Mouse (Mus musculus) mouse embryonic stem cell (cell line): ENCODE results near the gene Pard3.

Source experiments
- in situ Hi-C, 2 experiments: fragments of 300-500 bp; cut with MboI; formaldehyde crosslinking; loops; 1 replicate in 1 of 2; 3 replicates in 1 of 2; pipeline ENCODE4 v1.14.3; 2019 to 2020; ENCODE audit warnings: low sequenced_read_pairs in 2 of 2, low pct_unique_long_range_greater_than_20kb in 1 of 2, mixed read lengths in 1 of 2; ENCODE audit not compliant: unreplicated experiment in 1 of 2

Pard3 gene

DNA sequence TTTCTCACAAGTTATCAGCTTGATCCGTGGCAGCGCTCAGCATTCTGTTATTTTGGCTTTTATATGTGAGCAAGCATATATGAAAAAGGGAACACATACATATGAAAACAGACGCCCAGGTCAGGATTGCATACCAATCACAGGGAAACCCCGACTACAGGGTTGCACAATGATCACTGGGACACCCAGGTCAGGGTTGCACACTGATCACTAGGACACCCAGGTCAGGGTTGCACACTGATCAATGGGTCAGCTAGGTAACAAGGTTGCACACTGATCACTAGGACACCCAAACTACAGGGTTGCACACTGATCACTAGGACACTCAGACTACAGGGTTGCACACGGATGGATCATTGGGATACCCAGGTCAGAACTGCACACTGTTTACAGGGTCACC lies 228.6 kb downstream of the Pard3 start:
- in situ Hi-C loops, result loop anchor here in 1 of 2 experiments (25.0 kb wide), 1 partner anchor 305 kb away; no protein-coding TSS in a partner anchor

DNA sequence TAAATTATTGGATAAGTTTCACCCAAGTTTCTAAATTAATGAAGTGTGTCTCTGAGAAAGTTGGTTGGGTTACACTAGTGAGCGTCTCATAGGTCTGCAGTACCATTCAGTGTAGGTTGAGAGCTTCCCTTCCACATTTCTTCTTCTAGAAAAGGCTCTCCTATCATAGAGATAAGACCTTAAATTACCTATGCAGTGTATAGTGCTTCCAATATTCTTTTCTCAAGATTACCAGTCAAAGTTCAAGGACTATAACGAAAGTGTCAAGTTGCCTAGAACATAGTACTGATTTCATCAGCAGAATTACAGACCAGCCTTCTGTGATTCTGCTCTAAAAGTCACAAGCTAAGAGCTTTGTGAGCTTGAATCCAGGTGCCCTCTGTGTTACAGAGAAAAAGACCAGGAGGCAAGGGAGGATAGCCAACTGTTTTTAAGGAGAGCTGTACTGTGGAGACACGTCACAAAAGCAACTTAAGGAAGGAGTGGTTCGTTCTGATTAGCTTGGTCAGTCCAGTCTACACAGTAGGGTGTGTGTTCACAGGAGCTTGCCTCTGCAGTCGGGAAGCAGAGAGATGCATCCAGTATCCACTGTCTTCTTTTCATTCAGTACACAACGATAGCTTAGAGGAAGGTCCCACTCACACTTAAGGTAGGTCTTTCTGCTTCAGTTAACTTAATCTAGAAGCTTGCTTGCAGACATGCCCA lies 229.5 kb downstream of the Pard3 start:
- in situ Hi-C loops, result loop anchor here in 1 of 2 experiments (25.0 kb wide), 1 partner anchor 306 kb away; no protein-coding TSS in a partner anchor

DNA sequence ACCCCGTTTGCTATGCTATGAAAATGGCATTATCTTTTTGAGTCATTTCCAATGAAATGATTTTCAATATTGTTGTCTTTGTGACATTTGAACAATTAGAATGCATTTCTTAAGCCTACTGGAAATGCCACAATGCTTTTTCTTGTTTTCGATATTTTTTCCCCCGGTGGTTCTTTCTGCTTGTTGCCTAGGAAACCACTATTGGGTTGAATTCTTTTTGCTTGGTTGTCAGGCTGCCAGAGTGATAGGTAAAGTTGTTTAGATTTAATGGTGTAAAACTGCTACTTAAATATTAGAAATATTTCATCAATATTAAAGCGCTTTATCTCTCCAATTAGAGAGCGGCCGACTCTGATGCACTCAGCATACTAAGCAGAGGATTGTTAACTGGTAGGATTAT lies 230.4 kb downstream of the Pard3 start:
- in situ Hi-C loops, result loop anchor here in 1 of 2 experiments (25.0 kb wide), 1 partner anchor 307 kb away; no protein-coding TSS in a partner anchor

DNA sequence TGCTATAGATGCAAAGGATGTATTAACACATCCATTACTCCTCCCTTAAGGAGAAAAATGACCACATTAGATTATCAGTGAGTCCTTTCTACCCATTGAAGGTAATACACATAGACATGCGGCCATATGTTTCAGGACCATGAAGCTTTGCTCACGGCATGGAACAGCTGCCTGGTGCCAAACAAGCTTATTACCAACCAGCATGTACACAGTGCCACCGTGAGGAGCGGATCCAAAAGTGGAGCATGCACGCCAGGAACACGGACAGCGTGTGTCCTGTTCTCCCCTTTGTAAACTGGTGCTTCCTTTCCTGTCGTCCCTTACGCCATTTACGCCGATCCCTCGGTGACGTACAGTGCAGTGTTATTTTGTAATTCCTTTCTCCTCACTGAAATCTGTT lies 232.2 kb downstream of the Pard3 start:
- in situ Hi-C loops, result loop anchor here in 1 of 2 experiments (25.0 kb wide), 1 partner anchor 309 kb away; no protein-coding TSS in a partner anchor

DNA sequence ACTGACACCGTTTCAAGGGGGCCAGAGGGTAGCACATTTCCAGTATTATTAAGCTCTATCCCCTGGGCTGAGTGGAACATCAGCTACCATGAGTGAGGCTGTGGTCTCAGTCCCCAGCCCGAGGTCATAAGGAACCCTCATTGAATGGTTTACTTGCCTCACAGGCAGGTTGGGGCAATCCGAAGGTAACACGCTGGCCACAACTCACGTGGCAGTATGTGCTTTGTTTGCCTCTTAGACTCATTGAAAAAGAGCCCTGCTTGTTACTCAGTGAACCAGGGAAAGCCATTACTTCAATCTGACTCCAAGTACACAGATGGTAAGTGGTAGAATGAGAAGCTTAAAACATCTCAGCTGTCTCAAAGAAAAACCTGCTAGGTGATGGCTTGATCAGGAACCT lies 236.8 kb downstream of the Pard3 start:
- in situ Hi-C loops, result no loop called here

DNA sequence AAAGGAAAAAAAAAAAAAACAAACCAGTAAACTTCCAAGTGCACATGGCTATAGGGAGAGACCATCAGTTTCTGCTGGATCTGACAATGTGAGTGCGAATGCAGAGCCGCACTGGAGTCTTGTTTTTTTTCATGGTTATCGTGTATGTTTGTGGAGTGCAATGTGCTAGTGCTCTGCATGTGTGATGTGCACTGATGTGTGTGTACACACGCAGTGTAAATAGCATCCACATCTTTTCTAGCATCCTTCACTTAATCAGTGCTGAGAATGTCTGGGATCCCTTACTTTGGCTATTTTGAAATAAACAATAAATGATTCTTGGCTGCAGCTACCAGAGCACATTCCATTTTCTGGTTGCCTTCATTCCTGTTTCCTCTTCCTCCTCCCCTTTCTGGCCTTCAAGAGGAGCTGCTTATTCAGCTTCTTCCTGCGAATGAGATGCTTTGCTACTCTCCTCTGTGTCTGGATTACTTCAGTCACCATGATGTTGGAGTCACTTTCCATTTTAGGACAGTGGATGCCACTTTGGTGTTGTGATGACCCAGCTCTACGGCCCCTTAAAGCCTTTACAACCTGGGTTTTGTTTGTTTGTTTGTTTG lies 239.3 kb downstream of the Pard3 start:
- in situ Hi-C loops, result no loop called here

DNA sequence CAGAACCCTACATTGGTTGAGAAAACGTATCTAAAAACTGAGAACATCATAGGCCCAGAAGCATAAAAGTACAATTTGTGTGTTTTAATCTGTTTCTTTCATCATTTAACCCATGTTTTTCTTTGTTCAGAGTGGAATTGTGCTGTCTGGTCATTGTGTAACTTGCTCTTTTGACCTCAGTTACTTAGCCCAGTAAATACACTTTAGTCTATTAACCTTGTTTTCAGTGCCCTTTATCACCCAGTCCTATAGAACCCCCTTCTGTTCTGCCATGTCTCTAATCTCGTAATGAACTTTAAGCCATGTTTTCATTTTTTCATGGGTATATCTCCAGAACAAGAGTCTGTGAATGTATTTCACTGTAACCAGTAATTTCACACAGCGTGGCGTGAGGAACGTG lies 243.3 kb downstream of the Pard3 start:
- in situ Hi-C loops, result no loop called here

DNA sequence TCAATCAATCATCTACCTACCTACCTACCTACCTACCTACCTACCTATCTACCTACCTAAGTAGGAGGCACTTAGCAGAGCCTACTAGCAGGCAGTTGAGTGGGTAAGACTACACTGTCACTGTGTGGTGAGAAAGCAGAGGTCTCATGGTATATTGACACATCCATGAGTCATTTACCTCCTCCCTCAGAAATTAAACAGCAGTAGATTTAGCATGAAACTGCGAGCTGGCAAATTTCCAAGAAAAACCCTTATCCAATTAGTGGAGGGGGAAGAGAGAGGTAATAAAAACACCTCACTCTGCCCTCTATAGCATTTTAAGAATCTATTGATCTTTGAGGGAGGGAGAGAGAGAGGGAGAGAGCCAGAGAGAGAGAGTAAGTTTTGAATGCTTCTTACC lies 245.7 kb downstream of the Pard3 start:
- in situ Hi-C loops, result no loop called here

DNA sequence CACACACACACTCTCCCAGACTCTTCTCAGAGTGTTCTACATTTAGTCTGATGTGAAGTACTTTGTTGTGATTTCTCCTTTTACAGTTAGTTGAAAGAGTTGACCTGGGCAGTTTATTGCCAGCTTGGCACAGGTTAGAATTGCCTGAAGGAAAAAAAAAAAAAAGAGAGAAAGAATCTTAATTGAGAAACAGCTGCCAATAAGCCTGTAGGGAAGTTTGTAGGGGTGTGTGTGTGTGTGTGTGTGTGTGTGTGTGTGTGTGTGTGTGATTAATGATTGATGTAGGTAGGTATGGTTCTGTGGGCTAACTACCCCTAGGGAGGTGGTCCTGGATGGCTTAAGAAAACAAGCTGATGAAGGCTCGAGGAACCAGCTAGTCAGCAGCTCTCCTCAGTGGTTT lies 252.1 kb downstream of the Pard3 start:
- in situ Hi-C loops, result no loop called here

DNA sequence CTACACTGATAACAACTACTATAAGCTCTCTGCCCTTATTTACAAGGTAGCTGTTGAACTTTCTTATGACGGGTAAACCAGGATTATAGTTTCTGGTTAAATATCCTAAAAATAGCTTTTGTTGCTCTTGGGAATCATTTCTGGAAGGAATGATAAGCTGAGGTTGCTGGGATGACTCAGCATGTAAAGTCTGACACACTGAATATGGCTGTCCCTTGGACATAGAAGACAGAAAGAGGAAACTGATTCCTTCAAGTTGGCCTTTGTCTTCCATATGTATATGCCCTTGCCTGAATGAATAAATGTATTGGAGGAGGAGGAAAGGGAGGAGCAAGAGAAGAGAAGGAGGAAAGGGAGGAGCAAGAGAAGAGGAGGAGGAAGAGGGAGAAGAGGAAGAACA lies 254.2 kb downstream of the Pard3 start:
- in situ Hi-C loops, result no loop called here

DNA sequence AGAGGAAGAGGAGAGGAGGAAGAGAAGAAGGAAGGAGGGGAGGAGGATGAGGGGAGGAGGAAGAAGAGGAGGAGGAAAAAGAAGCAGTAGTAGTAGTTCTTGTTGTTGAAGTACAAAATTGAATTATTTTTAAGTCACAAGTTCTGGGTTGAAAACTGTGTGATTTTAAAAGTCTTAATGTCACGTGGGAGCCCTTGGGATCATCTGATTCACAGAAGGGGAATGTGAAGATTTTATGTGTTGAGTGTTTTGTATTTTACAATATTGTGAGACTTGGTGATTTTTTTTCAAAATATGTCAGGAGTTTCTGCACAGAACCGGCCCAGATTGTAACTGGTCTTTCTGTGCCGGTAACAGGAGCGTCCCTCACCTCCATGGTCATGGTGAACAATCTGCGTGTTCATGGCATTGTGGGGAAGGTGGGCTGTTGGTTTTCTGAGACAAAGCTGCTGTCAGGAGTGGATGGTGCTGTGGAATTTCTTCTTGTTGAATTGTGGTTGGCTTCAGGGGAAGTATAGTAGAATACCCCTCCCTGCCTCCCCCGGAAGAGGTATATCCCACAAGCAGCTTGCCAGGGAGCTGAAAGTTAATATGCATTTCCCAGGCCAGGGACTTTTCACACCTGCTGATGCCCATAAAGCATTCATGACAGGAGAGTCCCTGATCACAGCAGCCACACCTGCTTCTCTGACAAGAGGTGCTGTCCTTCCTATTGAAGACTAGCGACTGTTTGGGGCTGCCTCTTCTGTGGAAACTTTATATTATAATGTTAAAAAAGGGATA lies 254.9 kb downstream of the Pard3 start:
- in situ Hi-C loops, result no loop called here

DNA sequence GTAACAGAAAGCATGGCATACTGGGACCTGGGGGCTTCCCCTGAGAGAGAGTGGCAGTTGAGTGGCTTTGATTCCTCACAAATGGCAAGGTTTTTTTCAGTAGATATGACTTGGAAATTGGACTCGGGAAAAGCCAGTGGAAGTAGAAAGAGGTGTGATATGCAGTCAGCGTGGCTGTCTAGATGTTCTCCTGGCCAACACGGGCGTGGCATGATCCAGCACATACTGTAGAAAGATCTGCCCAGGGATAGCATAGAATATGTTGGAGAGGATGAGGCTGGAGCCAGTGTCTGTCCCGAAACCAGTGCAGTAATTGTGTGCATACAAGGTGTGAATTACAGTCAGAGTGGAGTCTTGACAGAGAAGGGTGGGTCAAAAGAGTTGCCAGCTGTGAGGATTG lies 257.2 kb downstream of the Pard3 start:
- in situ Hi-C loops, result no loop called here

DNA sequence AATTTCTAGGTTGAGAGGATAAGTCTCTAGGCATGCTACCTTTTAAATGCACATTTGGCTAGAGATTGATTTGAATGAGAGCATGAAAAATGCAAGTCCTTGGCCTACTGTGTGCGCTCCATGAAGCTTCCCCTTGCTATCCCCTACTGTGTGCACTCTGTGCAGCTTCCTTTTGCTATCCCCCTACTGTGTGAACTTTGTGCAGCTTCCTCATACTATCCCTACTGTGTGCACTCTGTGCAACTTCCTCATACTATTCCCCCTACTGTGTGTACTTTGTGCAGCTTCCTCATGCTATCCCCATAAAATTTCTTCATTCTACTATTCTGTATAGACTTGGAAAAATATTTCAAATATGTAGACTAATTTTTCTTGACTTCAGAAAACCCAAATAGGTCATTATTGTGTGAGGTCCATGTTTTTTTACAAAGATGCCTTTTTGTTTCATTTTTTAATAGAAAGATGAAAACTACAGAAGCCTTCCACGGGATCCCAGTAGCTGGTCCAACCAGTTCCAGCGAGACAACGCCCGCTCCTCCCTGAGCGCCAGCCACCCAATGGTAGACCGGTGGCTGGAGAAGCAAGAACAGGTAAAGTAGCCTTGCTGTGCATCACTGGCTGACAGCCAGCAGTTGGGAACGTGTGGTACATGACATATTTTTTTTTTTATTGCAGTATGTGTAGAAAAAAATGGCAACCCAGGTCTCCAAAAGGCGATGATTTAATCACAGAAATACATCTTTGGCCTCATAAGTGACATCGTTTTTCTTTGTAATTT lies 260.1 kb downstream of the Pard3 start:
- in situ Hi-C loops, result no loop called here

DNA sequence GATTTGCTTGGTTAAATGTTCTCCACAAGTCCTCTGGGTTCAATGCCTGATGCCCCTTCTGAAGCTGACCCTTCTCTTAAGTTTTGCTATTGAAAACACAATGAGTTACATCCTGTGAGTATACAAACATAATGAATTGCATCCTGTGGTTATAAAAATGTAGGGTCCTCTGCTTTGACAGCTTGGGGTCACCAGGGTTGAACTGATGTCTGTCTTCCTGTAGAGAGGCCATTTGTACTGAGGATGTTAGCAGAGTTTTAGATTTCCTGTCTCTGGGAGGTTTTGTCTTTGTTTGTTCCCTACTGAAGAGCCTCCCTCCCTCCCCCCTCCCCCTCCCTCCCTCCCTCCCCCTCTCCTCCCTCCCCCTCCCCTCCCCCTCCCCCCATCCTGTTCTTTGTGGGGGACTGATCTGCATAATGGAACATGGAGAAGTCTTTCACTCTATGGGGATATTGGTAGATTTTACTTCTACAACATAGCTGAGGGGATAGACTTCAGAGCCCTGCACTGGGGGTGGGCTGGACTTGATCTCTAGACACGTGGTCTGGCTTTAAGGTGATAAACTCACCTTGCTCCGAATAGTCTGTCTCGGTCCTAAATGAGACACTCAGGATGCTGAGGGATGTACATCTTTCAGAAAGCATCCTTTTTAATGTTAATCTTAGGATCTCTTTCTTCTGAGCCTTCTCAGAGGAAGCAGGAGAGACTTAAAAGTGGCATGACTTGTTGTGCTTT lies 261.3 kb downstream of the Pard3 start:
- in situ Hi-C loops, result loop anchor here (25.0 kb wide), 1 partner anchor 1037 kb away; the partner anchor contains the start of gene Nrp1 (in 2 of the 2)

DNA sequence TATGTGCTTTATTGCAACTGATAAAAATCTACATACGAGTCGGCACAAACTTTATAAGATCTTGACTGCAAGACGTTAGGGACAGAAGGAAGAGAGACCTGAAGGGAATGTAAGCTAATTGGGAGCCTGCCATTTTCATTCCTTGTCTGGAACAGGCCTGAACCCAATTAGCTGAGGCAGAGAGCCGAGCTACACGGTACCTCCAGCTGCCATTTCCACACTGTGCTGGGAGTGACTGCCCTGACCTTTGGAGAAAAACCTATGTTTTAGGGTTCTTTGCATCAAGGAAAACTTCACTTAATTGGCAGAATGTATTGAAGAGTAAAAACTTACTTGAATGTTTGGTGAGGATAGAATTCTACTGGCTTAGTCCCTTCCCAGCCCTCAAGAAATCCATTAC lies 262.1 kb downstream of the Pard3 start:
- in situ Hi-C loops, result loop anchor here (25.0 kb wide), 1 partner anchor 1037 kb away; the partner anchor contains the start of gene Nrp1 (in 2 of the 2)

DNA sequence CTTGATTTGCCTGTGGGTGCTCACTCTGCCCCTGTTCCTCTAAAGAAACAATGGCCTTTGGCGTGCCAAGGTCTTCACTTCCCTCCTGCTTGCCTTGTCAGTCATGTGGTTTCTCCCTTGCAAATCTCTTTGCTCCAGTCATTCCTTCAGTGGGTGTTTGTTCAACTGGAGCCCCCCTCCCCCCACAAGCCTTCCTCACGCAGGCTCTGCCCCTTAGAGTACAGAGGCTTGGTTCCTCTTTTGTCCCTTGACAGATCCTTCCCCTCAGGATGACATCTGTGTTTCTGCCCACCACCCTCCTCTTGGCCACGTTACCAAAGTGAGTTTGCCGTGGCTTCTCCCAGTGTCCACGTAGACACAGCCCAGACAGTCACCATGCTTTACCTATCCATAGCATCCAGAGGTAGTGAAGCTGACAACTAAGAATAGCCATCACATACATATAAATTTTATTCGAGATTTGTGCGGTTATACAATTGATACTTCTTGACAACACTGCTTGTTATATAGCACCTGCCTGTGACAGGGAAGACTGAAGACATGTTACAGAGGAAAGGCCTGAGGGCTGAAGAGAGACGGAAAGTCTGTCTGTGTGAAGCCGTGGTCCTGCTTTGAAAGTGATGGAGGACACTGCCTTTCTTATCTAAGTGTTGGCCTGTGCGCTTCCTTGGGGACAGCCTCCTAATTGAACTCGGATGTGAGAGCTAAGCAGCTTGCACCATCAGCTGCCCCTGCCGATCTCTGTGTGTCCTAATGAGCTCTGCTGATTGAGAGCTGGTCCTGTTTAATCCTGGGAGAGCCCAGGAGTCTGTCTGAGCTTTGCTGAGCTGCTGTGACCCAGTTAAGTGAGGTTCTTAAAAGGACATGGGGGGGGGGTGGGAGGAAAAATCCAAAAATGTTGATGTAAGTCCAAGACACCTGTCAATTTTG lies 266.8 kb downstream of the Pard3 start:
- in situ Hi-C loops, result loop anchor here (10.0 to 25.0 kb wide), 2 partner anchors 254 to 1032 kb away; partner anchors contain the start of gene Nrp1 (in 2 of the 2)

DNA sequence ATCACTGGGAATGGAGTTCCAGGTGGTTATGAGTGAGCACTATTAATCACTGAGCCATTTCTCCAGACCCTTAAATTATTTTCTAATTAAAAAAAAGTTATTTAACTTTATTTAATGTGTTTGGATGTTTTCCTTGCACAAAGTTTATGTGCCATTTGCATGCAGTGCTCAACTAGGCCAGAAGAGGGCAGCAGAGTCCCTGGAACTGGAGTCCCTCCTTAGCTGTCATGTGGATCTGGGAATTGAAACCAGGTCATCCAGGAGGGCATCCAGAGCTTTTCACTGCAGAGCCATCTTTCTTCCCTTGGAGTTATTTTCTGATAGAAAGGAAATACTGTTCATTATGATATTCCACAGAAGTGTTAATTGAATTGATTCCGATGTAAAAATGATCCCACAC lies 268.1 kb downstream of the Pard3 start:
- in situ Hi-C loops, result loop anchor here (10.0 to 25.0 kb wide), 2 partner anchors 253 to 1031 kb away; partner anchors contain the start of gene Nrp1 (in 2 of the 2)
